Mouse (Mus musculus) intestine, embryonic 16.5 days (tissue): Measurements from ENCODE around the gene Nlrc5. TPM values are rescaled to one million over a fixed set of nuclear protein-coding genes. Genes with fewer than 3 reads are reported as not detected.

Source experiments
- ATAC-seq: fragments of 200-750 bp; cut with Nextera tagmentation; 2 replicates; pipeline ENCODE4 v1.8.0; 2017; ENCODE audit warnings: moderate TSS enrichment, moderate library complexity
- H3K27ac ChIP-seq: fragments of 300-500 bp; sonication (generic); 2 replicates; pipeline ENCODE4 v1.5.1; 2014; ENCODE audit warnings: mild to moderate bottlenecking, low read length
- H3K27me3 ChIP-seq: fragments of 300-500 bp; sonication (generic); replicated peaks from 2 replicates; pipeline ENCODE4 v1.6.1; 2014; ENCODE audit warnings: low read length, control low read depth, mixed read lengths; ENCODE audit not compliant: control insufficient read depth, insufficient read depth
- H3K36me3 ChIP-seq: fragments of 300-500 bp; sonication (generic); 2 replicates; pipeline ENCODE4 v1.6.1; 2014; ENCODE audit warnings: low read length, control low read depth; ENCODE audit not compliant: control insufficient read depth, insufficient read depth
- H3K4me1 ChIP-seq: fragments of 300-500 bp; sonication (generic); 2 replicates; pipeline ENCODE4 v1.6.1; 2014; ENCODE audit warnings: low read length, control low read depth, mixed read lengths; ENCODE audit not compliant: control insufficient read depth, insufficient read depth
- H3K4me2 ChIP-seq: fragments of 300-500 bp; sonication (generic); 2 replicates; pipeline ENCODE4 v1.6.1; 2014; ENCODE audit warnings: low read depth, low read length, control low read depth
- H3K4me3 ChIP-seq: fragments of 300-500 bp; sonication (generic); 2 replicates; pipeline ENCODE4 v1.5.1; 2014; ENCODE audit warnings: mild to moderate bottlenecking, low read length
- H3K9ac ChIP-seq: fragments of 300-500 bp; sonication (generic); 2 replicates; pipeline ENCODE4 v1.6.1; 2014; ENCODE audit warnings: low read depth, low read length
- H3K9me3 ChIP-seq: fragments of 300-500 bp; sonication (generic); 2 replicates; pipeline ENCODE4 v1.6.1; 2016; ENCODE audit warnings: low read length, control low read depth; ENCODE audit not compliant: control insufficient read depth
- WGBS: fragments of 180-500 bp; shearing (Covaris S2); extraction: QIAGEN DNeasy Blood & Tissue Kit; methylation state at CpG from one replicate; pipeline ENCODE4 v1.1.7; 2014; 5-methylcytosine and 5-hydroxymethylcytosine counted together
- microRNA-seq: library from miRNA; unstranded; fragments of <30 nt; microRNA quantifications from one replicate; pipeline ENCODE4, GENCODE M21; 2016
- polyA plus RNA-seq: library from polyadenylated mRNA; unstranded; fragments of >200 nt; fragmentation: Nextera tagmentation; extraction: Ambion mirVana; gene quantifications from 2 replicates; pipeline ENCODE4 v1.2.1, GENCODE M21; 2015

The Nlrc5 gene
- polyA plus RNA-seq, 1 experiment from 2014 or later, result 0.43 TPM

- Histone ChIP-seq H3K9ac (no peak overlapping the region), H3K9me3 (no peaks in the 10 kb centered on the region), H3K4me1 (no peaks in the 10 kb centered on the region), H3K36me3 (peaks cover 7% of the 10 kb centered on the region), H3K27me3 (no peaks in the 10 kb centered on the region), H3K27ac (no peak overlapping the region), H3K4me2 (no peak overlapping the region), H3K4me3 (no peak overlapping the region)
- 83% methylated on average over 2 of the region's 2 CpGs for WGBS
- no peak for ATAC-seq
Observed at GRCm38 (mm10) chr8:94571896-94572295, 137.7 kb downstream of the Nlrc5 start.

- H3K36me3 ChIP-seq, result peaks cover 7% of the 10 kb centered on the region
Observed at GRCm38 (mm10) chr8:94574159-94574907, 140.2 kb downstream of the Nlrc5 start.

DNA sequence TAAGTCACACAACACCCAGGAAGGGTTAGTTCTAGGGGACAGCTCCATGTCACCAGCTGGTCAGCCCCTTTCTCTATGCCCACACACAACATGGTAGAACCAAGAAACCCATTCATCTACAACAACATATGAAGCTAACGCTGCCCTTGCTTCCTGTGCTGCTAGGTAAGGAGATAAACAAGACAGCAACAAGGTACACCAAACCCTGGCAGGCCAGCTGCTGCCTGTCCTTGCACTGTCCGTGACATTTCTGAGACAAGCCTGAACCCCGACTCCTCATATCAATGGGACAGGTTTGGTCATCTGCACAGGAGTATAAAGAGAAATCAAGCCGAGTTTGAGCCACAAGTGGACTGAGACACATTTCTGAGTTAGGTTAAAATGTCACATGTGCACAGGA lies 141.0 kb downstream of the Nlrc5 start:
- no peak for ATAC-seq
- H3K27me3 ChIP-seq, result no peaks in the 10 kb centered on the region
- H3K9ac ChIP-seq, result no peak overlapping the region
- no peak overlapping the region for H3K4me2 ChIP-seq
- no peaks in the 10 kb centered on the region for H3K9me3 ChIP-seq
- WGBS, result 90% methylated on average over 4 of the region's 4 CpGs
- H3K36me3 ChIP-seq, result peaks cover 7% of the 10 kb centered on the region
- no peak overlapping the region for H3K27ac ChIP-seq
- H3K4me3 ChIP-seq, result no peak overlapping the region
- H3K4me1 ChIP-seq, result no peaks in the 10 kb centered on the region

More at GRCm38 (mm10) chr8:94574159-94574907, 140.2 kb downstream of the Nlrc5 start:
- Histone ChIP-seq H3K4me1 (no peaks in the 10 kb centered on the region), H3K4me2 (no peak overlapping the region), H3K27ac (no peak overlapping the region), H3K27me3 (no peaks in the 10 kb centered on the region), H3K4me3 (no peak overlapping the region), H3K9ac (no peak overlapping the region), H3K9me3 (no peaks in the 10 kb centered on the region)
- WGBS, result 82% methylated on average over 16 of the region's 16 CpGs
- no peak for ATAC-seq

Small RNAs within 50 kb of the gene (microRNA-seq; reads per million reads assigned to microRNA genes)
- not detected for gene Mir7072

Other genes with a start within 250 kb of the Nlrc5 start
- 56.9 and 66.4 TPM in 2 replicates for gene Nup93, start 219.8 kb upstream of the Nlrc5 start, polyA plus RNA-seq
- gene Slc12a3, start 105.2 kb upstream of the Nlrc5 start, polyA plus RNA-seq, result 0.05 and 0.06 TPM in 2 replicates
- gene Herpud1, start 47.9 kb upstream of the Nlrc5 start, polyA plus RNA-seq, result 163 and 188 TPM in 2 replicates
- gene Cpne2, start 98.6 kb downstream of the Nlrc5 start, polyA plus RNA-seq, result 5.7 and 6.4 TPM in 2 replicates
- gene Rspry1, start 167.6 kb downstream of the Nlrc5 start, polyA plus RNA-seq, result 27.9 and 29.5 TPM in 2 replicates
- 50.7 and 56.4 TPM in 2 replicates for gene Fam192a, start 167.6 kb downstream of the Nlrc5 start, polyA plus RNA-seq
- 104 and 106 TPM in 2 replicates for gene Arl2bp, start 232.2 kb downstream of the Nlrc5 start, polyA plus RNA-seq